Comparison of ENCODE assay signal across 18 mouse cellular contexts in the genomic region with DNA sequence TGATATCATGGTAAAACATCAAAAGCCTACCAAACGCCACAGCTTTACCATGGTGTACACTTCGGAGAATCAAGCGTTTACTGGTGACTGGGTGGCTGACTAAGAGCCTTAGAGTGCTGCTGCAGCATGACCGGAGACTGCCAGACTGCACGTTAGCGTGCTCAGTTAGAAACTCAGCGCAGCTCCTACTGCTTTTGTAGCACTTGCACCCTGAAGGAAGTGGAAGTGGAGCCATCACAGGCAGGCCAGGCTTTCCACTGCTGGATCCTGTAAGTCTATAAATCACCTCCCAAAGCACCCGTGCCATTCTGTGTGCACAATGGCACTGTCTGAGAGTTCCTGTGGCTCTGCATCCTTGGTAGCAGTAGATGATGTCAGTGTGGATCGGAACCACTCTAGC. TPM values are rescaled to one million over a fixed set of nuclear protein-coding genes. Genes with fewer than 3 reads are reported as not detected.
DNase-seq lines count a peak whose midpoint lies in the region; ATAC-seq and TF ChIP-seq lines count a peak whose summit lies in the region.
"Had no signal": no experiment of that assay in that cellular context is flagged by ENCODE, and none has a peak within 500 bp of the region (broad histone marks: within the 10 kb centered on the region; RNA-seq: fewer than 3 reads in every experiment).

No protein-coding gene starts in this region.

- H3K4me3 ChIP-seq in cerebellum, adult 2 months (replicated peaks; ENCODE audit: insufficient read depth, low read depth, low read length): no peak overlapping the region
- H3K4me3 ChIP-seq in liver, embryonic 11.5 days (ENCODE audit: low read depth, low read length): no peak overlapping the region
- H3K4me3 ChIP-seq: embryonic facial prominence, embryonic 12.5 days; forebrain, embryonic 15.5 days; heart, adult 2 months; heart, embryonic 12.5 days; hindbrain, embryonic 13.5 days had no signal

- H3K4me2 ChIP-seq in liver, embryonic 11.5 days: no peak overlapping the region
- H3K4me2 ChIP-seq: embryonic facial prominence, embryonic 12.5 days; forebrain, embryonic 15.5 days; heart, embryonic 12.5 days; hindbrain, embryonic 13.5 days had no signal

- DNase-seq in cerebellum, adult 2 months: peak; percentile 17 to 27
- no peak for DNase-seq in cerebellum, adult 11 months
- peak; percentile 79 for DNase-seq in heart, adult 11 months
- DNase-seq in heart, adult 18-20 months: no peak
- DNase-seq in liver, embryonic 11.5 days (ENCODE audit: low spot score): peak; percentile 23
- no peak for DNase-seq in liver
- DNase-seq in adrenal gland, postnatal 14 days: no peak
- DNase-seq: adrenal gland, postnatal 10 days; cerebellum, adult 8-10 months; gastrocnemius, postnatal 36 days; heart, adult 2 months; kidney, adult 8-10 months had no signal

- no peaks in the 10 kb centered on the region for H3K27me3 ChIP-seq in cerebellum, adult 2 months (ENCODE audit: control insufficient read depth, insufficient read depth, low read length)
- no peaks in the 10 kb centered on the region for H3K27me3 ChIP-seq in liver, embryonic 11.5 days (replicated peaks; ENCODE audit: control insufficient read depth, insufficient read depth, low read length)
- H3K27me3 ChIP-seq: embryonic facial prominence, embryonic 12.5 days; forebrain, embryonic 15.5 days; heart, embryonic 12.5 days; hindbrain, embryonic 13.5 days had no signal

- peaks cover 39% of the 10 kb centered on the region for H3K4me1 ChIP-seq in cerebellum, adult 2 months (ENCODE audit: control insufficient read depth, insufficient read depth, low read length)
- no peaks in the 10 kb centered on the region for H3K4me1 ChIP-seq in liver, embryonic 11.5 days (replicated peaks; ENCODE audit: control insufficient read depth, insufficient read depth, low read length)
- H3K4me1 ChIP-seq: embryonic facial prominence, embryonic 12.5 days; hindbrain, embryonic 13.5 days had no signal

- no peak for TF ChIP-seq POLR2A in cerebellum, adult 2 months (IDR thresholded peaks at IDR 0.05; ENCODE audit: borderline replicate concordance, insufficient read depth, low read length)

- no peak for ATAC-seq in liver, embryonic 11.5 days (replicated peaks; ENCODE audit: low FRiP score)
- ATAC-seq: intestine, postnatal 0 days had no signal

- no peak overlapping the region for H3K9ac ChIP-seq in liver, embryonic 11.5 days (ENCODE audit: low read depth, low read length)
- H3K9ac ChIP-seq: embryonic facial prominence, embryonic 12.5 days; forebrain, embryonic 15.5 days; heart, embryonic 12.5 days; hindbrain, embryonic 13.5 days had no signal

- no peaks in the 10 kb centered on the region for H3K36me3 ChIP-seq in liver, embryonic 11.5 days (ENCODE audit: control insufficient read depth, insufficient read depth, low read length)
- H3K36me3 ChIP-seq: embryonic facial prominence, embryonic 12.5 days; forebrain, embryonic 15.5 days; hindbrain, embryonic 13.5 days had no signal

- H3K27ac ChIP-seq in cerebellum, adult 2 months (ENCODE audit: insufficient read depth, low read length): no peak overlapping the region
- H3K27ac ChIP-seq in liver, embryonic 11.5 days (ENCODE audit: low read depth, low read length): no peak overlapping the region
- H3K27ac ChIP-seq: embryonic facial prominence, embryonic 12.5 days; forebrain, embryonic 15.5 days; heart, adult 2 months; hindbrain, embryonic 13.5 days; hindbrain, postnatal 0 days had no signal

- TF ChIP-seq CTCF in cerebellum, adult 2 months (IDR thresholded peaks at IDR 0.05; ENCODE audit: borderline replicate concordance, insufficient read depth, low read depth, low read length): no peak

- no peaks in the 10 kb centered on the region for H3K9me3 ChIP-seq in liver, embryonic 11.5 days (ENCODE audit: control insufficient read depth, low read length)
- H3K9me3 ChIP-seq: embryonic facial prominence, embryonic 12.5 days; forebrain, embryonic 15.5 days; hindbrain, embryonic 13.5 days had no signal

- WGBS in cerebellum, adult 2 months: 38% methylated on average over 9 of the region's 9 CpGs
- 83% methylated on average over 9 of the region's 9 CpGs for WGBS in liver, embryonic 11.5 days

RNA-seq across cellular contexts. Expression of a gene that starts 52.0 kb away (rescaled TPM):
- 19.7 and 19.8 TPM in 2 replicates for polyA plus RNA-seq in cerebellum, adult 2 months (2012; rRNA removed)
- 1 to 10 TPM; 7.0 to 7.9 TPM for total RNA-seq in heart, adult 18-20 months (2021)
- polyA plus RNA-seq in liver, embryonic 11.5 days (2014; fragmentation: Nextera tagmentation; extraction: Ambion mirVana): 3.4 and 3.9 TPM in 2 replicates
- total RNA-seq in adrenal gland, postnatal 14 days (2021): 17.5 and 19.0 TPM in 2 replicates

Comparison
In these comparisons a context has a peak if more than half of its experiments do, and no peak if none do; other contexts are left out.
1. DNase-seq: peak in cerebellum, adult 2 months (2 of 2), heart, adult 11 months (single experiment) and liver, embryonic 11.5 days (single experiment); none in cerebellum, adult 11 months (single experiment), heart, adult 18-20 months (0 of 2), liver (single experiment) and adrenal gland, postnatal 14 days (single experiment).